Mouse (Mus musculus) monocyte, adult 5-6 weeks (primary cell): Measurements from ENCODE around the gene Ssmem1. TPM values are rescaled to one million over a fixed set of nuclear protein-coding genes. Genes with fewer than 3 reads are reported as not detected.
A peak's percentile ranks its signal among the peaks of the same experiment; 100 is the strongest.

ENCODE experiments used
- ATAC-seq: fragments of 153-309, 156-312 bp; replicated peaks from 2 replicates; pipeline ENCODE4 v1.8.0; 2017; ENCODE audit warnings: mild to moderate bottlenecking; ENCODE audit not compliant: low TSS enrichment, insufficient number of reproducible peaks, severe bottlenecking, poor library complexity, low FRiP score
- total RNA-seq: library from RNA; stranded (forward); fragments of 200-1000, 200-491, 200-594 nt; gene quantifications from 3 replicates; pipeline ENCODE4 v1.2.3, GENCODE M21; 2017

Ssmem1 gene
- total RNA-seq, 1 experiment from 2014 or later, result not detected

DNA sequence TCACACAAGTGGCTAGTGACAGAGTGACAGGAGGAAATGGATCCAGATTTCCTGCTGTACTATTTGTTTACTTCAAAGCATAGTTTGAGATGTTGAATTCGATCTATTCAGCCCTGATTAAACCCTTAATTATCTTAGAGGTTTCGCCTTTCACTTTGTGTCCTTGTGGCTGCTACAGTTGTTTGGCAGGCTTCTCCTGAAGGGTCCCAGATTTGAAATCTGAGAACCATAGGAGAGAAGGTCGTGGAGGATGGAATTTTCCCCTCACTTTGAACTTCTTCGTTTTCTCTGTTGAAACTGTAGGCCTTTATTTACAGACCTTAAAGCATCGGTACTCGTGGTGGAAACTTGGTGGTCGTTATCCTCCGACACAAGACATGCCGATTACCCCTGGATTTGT is 4.6 kb downstream of the Ssmem1 start:
- ATAC-seq, result no peak

DNA sequence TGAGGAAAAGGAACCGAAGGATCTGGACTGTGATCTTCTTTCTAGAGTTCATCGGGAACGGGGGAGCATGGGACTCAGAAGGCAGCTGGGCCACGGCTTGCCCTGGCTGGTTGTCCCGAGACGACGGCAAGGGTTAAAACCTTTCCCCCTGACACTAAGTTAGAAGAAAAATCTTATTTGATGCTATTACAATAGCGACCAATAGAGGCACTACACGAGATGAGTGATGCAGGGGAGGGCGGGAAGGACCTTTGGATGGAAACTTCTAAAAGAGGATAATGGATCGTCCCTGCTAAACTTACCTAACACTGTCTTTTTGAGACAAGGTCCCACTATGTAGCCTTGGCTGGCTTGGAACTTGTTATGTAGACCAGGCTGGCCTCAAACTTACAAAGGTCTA is 10.8 kb downstream of the Ssmem1 start:
- no peak for ATAC-seq

DNA sequence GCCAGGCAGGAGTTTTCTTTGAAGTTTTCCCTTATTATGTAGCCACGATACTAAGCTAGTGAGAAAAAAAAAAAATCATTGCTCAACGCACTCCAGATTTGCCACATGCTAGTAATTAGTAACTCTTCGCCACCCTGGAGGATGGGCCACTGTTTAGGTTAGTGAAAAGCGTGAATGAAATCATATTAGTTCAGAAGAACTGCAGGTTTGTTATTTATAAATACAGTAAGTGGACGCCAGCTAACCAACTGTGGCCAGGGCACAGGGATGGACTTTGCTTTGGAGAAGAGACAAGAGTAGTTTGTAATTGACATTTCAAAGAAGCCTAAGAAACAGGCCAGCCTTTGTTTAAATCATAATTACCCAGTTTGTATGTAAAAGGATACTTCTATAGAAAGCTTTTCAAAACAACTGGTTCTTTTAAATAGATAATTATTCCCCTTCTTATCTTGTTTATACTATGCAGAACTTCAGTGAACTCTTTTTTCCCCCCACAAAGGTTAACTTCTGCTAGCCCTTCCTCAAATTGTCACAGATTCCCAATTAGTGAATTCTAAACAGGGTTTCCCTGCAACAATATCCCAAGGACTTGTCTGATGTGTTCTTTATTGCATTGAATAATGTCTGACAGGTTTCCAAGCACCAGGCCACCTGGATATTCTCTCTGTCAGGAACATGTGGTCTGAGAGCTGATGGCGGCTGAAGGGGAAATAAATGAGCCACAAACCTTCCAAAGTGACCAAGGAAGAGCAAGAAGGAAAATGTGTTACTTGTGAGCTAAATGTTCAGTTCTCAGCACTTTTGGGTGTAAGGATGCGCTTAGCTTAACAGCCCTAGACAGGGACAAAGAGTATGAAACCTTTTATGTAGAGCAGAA is 16.0 kb downstream of the Ssmem1 start:
- ATAC-seq, result no peak

DNA sequence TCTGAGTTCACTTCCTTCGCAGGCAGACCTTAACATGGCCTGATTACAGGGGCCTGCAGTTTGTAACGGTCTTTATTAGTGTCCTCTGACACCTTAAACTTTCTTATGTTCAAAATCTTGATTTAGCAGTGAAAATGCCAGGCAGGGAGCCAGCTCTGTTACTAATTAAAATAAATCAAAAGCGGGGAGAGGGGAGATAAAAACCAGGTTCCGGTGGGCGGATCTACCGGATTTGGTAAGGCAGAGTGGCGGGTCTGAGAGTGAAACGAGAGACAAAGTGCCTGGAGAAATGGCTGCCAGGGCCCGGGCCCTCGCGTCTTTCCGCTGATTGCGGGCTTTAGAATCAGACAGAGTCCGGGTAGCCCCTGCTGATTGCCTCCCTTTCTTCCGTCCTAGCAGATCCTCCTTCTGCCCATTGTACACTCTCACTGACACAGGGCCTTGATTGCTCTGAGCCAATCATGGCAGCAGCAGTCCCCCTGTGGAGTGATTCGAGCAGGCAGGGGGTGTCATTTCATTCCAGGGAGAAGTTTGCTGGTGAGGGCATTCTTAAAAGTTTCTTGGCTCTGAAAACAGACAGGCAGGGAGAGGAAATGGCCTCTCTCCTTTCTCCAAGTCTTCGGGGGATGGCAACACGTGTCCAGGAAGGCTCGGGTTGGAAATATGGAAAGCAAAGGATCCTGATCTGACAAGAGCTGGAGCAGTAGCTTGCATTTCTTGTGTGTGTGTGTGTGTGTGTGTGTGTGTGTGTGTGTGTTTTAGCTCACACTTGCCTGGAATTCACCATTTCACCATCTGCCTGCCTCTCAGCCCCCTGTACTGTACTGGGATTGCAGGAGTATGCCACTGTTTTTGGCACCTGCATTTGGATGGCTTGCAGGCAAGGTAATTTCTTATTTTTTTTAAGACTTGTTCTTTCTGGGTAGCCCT is 17.2 kb downstream of the Ssmem1 start:
- ATAC-seq, result no peak

DNA sequence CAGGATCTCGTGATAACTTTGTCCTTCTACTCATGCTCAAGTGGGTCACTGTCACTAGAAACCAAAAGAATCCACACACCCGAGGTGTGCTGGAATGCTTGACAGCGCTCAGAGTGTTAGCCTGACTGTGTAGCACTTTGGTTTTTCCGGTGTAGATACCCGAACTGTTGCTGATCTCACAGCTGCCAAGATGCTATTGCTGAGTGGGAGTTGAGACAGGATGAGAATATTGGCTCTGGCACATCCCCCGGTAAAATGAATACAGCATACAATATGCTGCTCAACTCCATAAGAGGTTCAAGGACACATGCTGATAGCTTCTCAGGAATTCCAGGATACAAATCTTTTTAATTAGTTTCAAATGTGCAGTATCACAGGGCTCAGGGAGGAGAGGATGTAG is 19.2 kb downstream of the Ssmem1 start:
- ATAC-seq, result no peak

DNA sequence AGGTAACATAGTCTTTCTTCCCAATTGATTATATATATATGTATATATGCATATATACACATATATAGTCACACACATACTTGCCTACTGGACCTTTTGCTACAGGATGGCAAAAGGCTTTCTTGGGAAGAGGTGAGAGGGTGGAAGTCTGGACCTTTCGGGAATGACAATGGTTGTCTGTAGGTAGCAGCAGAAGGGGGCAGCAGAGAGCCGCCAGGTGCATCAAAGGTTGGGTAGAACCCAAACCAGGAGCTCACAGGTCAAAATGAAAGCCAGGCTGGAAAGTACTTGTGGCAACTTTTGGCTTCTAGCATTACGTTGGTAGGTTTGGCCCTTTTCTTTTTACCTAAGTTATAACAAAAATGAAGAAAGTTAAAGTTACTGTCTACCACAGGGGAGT is 25.7 kb downstream of the Ssmem1 start:
- ATAC-seq, result no peak

DNA sequence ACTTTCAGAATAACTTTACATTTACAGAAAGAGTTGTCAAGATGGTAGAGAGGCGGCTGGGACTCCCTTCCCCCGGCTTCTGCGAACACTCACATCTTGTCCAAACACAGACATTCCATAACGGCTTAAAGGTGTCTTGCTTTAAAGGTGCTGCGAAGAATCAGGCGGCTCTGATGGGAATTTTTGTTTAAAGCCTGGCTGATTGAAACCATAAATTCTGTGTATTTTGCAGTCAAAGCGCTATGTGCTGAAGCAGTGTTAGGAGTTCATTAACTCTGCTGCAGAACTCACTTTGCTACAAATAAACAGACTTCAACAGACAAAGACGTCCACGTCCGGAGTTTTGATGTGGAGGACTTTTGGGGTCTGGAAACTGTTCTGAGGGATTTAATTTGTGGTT is 28.6 kb downstream of the Ssmem1 start:
- ATAC-seq, result no peak

DNA sequence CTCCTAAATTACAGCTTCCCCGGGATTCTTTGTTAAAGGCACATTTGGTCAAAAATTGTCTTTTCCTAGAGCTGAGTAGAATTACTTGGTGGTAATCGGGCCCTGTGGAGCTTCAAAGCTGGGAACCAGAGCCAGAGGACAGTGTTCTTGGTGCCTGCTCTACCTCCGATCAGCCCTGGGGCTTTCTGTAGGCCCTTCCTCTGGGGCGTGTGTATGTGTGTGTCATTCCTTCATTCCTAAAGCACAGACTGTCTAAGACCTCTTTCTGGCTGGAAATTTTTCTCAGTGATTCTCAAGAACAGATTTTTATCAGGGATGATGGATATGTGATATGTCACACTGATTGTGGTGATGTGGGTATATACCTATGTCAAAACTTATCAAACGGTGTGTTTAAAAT is 29.2 kb downstream of the Ssmem1 start:
- no peak for ATAC-seq

DNA sequence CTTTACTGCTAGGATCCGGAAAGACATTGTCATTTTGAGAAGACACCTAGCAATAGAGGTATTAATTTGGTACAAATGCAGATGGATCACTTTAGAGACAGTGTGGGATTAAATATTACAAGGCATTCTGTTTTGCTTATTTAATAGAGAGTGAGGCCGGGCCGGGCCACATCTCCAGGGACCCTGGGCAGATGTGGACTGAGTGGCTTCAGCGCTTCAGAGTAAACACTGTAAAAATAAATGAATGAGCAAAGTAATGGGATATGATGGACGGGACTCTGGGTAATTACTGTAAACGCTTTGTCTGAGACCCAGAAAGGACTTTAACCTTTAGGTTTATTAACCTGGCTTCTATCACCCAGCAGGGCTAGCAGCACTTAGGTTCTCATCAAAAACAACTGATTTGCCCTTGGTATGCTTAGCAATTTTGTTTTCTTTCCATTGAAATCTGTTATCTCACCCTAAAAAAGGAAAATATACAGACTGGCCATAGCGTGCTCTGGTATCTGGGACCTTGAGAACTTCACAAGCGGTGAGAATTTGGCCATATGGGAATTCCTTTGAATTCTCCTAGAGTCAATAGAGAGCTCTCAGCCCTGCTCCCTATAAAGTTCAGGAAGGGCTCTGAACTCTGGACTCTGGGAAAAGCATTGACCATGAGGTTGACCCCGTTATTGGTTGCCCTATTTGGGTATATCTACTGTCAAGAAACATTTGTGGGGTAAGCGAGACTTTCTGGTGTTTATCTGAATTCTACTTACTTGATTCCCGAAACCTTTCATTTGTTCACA is 31.6 kb downstream of the Ssmem1 start, which contains the start of gene Cpa2:
TSS of gene Cpa2 (plus strand) at position 574 of the 791 bp plus-strand sequence.
- ATAC-seq, result no peak

DNA sequence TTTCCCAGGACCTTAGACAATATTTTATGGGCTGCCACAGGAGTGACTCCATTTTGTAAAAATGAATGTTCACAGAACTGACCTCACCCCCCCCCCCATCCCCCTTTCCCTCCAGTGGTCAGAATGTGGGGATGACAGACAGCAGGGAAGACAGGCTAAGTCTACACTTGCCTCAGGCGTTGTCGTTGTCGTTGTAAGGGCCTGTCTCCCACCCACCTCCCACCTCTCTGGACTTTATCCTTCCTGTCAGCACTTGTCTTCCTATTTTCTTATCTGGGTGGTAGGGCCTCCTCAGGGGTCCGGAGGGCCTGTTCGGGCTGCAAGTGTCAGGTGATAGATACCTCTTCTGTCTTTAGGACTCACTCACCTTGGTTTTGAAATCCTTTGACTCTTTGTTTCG is 32.6 kb downstream of the Ssmem1 start:
- no peak for ATAC-seq

DNA sequence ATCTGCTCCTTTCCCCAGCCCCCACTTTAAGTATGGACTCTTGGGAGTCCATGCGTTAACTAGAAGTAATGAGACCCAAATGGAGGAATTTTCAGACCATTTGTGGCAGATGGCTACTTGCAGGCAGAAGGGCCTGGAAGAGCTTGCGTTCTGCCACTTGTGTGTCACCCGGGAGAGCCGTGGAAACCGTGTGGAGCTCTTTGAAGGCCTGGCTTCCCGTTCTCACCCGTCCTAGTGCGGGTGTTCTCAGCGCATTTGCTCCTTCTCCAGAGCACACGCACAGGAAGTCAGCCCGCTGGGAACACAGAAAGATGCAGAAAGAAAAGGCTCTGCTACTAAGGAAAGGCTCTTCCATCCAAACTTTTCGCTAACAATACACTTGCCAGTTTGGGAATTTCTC is 33.4 kb downstream of the Ssmem1 start:
- no peak for ATAC-seq

DNA sequence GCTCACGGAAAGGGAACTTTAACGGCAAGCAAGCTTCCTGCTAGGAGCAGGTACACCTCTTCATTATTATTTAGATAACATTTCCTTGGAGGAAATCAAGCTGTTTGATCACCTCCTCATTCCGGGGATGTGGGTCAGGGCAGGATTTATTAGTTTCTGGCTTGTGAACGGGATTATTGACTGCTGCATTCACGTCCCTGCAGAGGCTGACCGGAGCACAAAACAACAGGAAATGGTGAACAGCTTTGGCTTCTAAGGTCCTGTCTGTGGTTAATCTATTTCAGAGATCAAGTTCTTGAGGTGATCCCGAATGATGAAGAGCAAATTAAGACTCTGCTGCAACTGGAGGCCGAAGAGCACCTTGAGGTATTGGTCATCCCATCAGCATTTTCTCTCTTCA is 34.2 kb downstream of the Ssmem1 start:
- no peak for ATAC-seq

DNA sequence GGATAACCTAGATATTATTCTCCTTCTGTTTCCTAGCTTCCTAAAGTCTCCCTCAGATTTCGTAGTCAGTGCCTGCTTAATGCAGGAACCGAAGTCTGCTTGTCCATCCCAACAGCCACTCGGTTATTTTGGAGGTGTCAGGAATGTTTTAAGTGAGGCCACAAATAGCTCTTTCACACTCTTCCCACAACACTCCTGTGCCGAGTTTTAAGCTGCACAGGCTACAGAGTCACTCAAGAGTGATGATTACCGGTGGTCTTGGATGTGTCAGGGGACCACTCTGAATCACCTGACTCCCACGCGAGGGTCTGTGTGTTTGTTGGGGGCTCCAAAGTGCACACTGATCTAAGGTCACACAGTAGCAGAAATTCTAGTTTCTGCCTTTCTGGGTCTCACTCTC is 36.0 kb downstream of the Ssmem1 start:
- ATAC-seq, result no peak

DNA sequence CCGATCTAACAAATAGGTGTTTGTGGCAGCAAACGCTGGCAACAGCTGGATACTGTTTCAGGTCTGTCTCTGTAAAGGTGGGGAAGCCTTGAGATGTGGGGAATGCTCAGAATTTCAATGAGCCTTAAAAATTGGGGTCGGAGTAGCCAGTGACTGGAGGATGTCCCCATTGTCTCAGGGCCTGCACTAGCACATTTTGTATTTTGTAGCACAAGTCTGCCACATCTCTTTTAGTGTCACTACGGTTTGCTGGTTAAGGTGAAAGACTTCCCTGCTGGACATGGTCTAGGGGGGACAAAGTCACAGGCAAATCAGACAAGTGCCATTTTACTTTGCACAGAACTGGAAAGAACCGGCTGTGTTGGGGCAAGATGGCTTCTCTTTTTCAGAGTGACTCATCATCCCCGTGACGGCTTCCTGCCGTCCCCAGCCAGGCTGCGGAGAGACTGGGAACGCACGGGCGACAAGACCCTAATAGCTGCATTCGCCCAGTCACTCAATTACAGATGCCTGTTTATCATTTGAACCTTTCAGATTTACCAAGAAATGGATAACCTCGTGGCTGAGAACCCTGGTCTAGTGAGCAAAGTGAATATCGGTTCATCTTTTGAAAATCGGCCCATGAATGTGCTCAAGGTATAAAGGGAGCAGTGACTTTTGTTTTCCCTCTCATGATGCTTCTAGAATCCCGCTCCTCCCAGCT is 37.1 kb downstream of the Ssmem1 start:
- peak; percentile 40; the same call in 1 of the 2 replicates for ATAC-seq

DNA sequence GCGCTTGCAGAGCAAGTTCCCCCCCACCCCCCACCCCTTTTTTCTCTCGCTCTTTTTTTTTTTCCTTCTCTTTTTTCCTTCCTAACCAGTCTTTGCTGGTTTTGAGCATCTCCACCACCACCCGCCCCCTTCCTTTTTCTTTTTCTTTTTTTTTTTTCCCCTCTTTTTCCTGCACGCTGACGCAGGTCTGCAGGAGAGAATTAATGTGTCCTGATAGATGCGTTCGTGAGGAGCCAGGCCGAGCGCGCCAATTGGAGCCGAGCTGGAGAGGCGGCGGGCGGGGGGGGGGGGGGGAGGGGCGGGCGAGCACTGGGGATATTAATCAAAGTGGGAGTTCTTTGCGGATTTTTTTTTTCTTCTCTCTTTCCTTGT is 37.6 kb downstream of the Ssmem1 start:
- no peak for ATAC-seq

DNA sequence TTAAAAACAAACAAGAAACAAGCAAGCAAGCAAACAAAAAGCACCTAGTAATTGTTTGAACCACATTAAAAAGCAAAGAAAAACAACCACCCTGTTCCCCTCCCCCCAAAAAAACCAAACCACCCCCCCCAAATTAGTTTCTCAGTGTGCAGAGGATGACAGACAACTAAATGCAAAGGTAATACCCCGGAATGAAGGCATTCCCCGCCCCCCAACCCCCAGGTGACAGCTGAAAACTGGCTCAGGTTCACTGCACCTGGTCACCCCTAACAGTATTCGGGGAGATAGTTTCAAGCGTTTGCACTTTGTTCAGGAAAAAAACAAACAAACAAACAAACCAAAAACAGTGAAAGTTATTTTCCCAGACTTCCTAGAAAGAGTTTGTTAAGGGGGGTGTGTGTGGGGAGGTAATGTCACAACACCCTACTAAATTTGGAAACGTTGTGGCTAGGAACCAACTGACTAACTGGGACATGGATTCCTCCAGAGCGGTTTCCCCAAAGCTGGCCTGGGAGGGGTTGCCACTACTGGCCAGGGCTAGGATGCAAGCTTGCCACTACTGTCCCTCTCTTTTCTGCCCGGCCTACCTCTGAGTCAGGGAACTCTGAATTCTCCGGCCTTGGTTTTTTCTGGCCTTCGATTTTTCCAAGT is 38.1 kb downstream of the Ssmem1 start:
- ATAC-seq, result no peak

DNA sequence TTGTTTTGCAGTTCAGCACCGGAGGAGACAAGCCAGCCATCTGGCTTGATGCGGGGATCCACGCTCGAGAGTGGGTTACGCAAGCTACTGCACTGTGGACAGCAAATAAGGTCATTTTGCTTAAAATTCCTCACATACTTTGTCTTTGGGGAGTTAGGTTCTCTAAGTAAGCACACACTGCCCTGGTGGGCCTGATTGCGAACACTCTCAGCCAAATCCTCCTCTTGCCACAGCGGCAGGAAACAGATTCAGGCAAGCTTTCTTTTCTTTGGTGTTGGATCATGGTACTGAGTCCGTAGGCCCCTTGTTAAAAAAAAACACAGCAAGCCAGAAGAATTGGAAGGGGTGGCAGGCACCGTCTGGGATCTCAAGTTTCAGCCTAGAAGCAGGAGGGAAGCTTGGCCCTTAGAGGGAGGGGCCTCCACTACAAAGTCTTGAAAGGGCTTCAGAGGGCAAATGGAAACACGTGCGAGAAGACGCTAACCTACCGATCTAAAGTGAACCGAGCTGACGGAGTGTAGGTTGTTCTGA is 39.6 kb downstream of the Ssmem1 start:
- no peak for ATAC-seq
